Mouse (Mus musculus): Measurements from ENCODE around the gene Bcat1. TPM values are rescaled to one million over a fixed set of nuclear protein-coding genes. Genes with fewer than 3 reads are reported as not detected.

The Bcat1 gene
- polyA plus RNA-seq, 1 experiment from 2014 or later: 116 TPM

Other genes with a start within 250 kb of the Bcat1 start
- gene Lrmp, start 39.5 kb upstream of the Bcat1 start, polyA plus RNA-seq (2014; fragmentation: Nextera tagmentation; extraction: Ambion mirVana): 1.5 and 2.6 TPM in 2 replicates
- gene Casc1, start 134.8 kb upstream of the Bcat1 start, polyA plus RNA-seq (2014; fragmentation: Nextera tagmentation; extraction: Ambion mirVana): 0.91 and 1.2 TPM in 2 replicates
- 40.1 and 40.6 TPM in 2 replicates for gene Etfrf1, start 134.9 kb upstream of the Bcat1 start, polyA plus RNA-seq (2014; fragmentation: Nextera tagmentation; extraction: Ambion mirVana)
- 125 and 129 TPM in 2 replicates for gene Kras, start 174.1 kb upstream of the Bcat1 start, polyA plus RNA-seq (2014; fragmentation: Nextera tagmentation; extraction: Ambion mirVana)

All from hindbrain, embryonic 11.5 days (tissue).